Mouse (Mus musculus) intestine, embryonic 16.5 days (tissue): ENCODE data around the gene Fli1. TPM values are rescaled to one million over a fixed set of nuclear protein-coding genes. Genes with fewer than 3 reads are reported as not detected.
A peak's percentile ranks its signal among the peaks of the same experiment; 100 is the strongest.

Experiments used
- ATAC-seq: fragments of 200-750 bp; cut with Nextera tagmentation; 2 replicates; pipeline ENCODE4 v1.8.0; 2017; ENCODE audit warnings: moderate TSS enrichment, moderate library complexity
- H3K27ac ChIP-seq: fragments of 300-500 bp; sonication (generic); 2 replicates; pipeline ENCODE4 v1.5.1; 2014; ENCODE audit warnings: mild to moderate bottlenecking, low read length
- H3K27me3 ChIP-seq: fragments of 300-500 bp; sonication (generic); replicated peaks from 2 replicates; pipeline ENCODE4 v1.6.1; 2014; ENCODE audit warnings: low read length, control low read depth, mixed read lengths; ENCODE audit not compliant: control insufficient read depth, insufficient read depth
- H3K36me3 ChIP-seq: fragments of 300-500 bp; sonication (generic); 2 replicates; pipeline ENCODE4 v1.6.1; 2014; ENCODE audit warnings: low read length, control low read depth; ENCODE audit not compliant: control insufficient read depth, insufficient read depth
- H3K4me1 ChIP-seq: fragments of 300-500 bp; sonication (generic); 2 replicates; pipeline ENCODE4 v1.6.1; 2014; ENCODE audit warnings: low read length, control low read depth, mixed read lengths; ENCODE audit not compliant: control insufficient read depth, insufficient read depth
- H3K4me2 ChIP-seq: fragments of 300-500 bp; sonication (generic); 2 replicates; pipeline ENCODE4 v1.6.1; 2014; ENCODE audit warnings: low read depth, low read length, control low read depth
- H3K4me3 ChIP-seq: fragments of 300-500 bp; sonication (generic); 2 replicates; pipeline ENCODE4 v1.5.1; 2014; ENCODE audit warnings: mild to moderate bottlenecking, low read length
- H3K9ac ChIP-seq: fragments of 300-500 bp; sonication (generic); 2 replicates; pipeline ENCODE4 v1.6.1; 2014; ENCODE audit warnings: low read depth, low read length
- H3K9me3 ChIP-seq: fragments of 300-500 bp; sonication (generic); 2 replicates; pipeline ENCODE4 v1.6.1; 2016; ENCODE audit warnings: low read length, control low read depth; ENCODE audit not compliant: control insufficient read depth
- WGBS: fragments of 180-500 bp; shearing (Covaris S2); extraction: QIAGEN DNeasy Blood & Tissue Kit; methylation state at CpG from one replicate; pipeline ENCODE4 v1.1.7; 2014; 5-methylcytosine and 5-hydroxymethylcytosine counted together
- polyA plus RNA-seq: library from polyadenylated mRNA; unstranded; fragments of >200 nt; fragmentation: Nextera tagmentation; extraction: Ambion mirVana; gene quantifications from 2 replicates; pipeline ENCODE4 v1.2.1, GENCODE M21; 2015

Gene Fli1
- polyA plus RNA-seq, 1 experiment from 2014 or later: 10.1 TPM

DNA sequence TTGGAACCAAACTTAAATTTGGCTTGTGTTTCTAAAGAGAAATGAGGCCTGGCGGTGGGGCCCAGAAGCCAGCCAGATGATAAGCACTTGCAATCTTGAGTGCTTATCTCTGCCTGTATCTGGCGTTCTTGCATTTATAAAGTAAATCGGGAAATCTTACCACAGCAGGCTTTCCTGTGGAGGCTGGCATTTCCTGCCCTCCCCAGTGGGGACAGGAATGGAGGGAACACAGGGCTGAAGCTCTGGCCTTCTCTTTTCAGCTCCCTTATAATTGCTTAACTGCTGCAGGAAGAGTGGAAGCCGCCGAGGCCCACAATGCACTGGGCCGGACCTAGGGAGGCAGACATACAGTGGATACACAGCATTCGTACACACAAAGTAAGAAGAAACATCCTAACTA is 13.7 kb upstream of the Fli1 start:
- Histone ChIP-seq H3K27ac (no peak overlapping the region), H3K36me3 (no peaks in the 10 kb centered on the region)
- 64% methylated on average over 7 of the region's 7 CpGs for WGBS

DNA sequence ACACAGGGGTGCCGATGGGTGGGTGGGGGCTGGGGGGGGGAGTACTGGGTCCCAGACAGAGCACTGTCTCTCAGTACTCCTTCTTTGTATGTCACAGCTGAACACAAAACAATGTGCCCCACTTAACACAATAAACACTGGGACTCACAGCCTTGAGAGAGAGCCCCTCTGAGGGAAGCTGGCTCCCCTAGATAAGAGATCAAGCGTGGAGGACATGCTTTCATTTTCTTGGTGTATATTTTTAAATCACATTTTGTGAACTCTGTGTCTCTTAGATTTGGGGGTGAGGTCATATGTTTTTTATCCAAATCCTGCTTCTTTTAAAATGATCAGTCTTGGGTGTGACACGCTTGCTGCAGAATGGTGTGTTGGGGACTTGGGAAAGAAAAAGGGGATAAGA is 12.6 kb upstream of the Fli1 start:
- Histone ChIP-seq H3K4me1 (peaks cover 3% of the 10 kb centered on the region; the same call in 1 of the 2 replicates), H3K9me3 (no peaks in the 10 kb centered on the region), H3K4me2 (no peak overlapping the region), H3K36me3 (no peaks in the 10 kb centered on the region), H3K27ac (no peak overlapping the region), H3K27me3 (no peaks in the 10 kb centered on the region), H3K4me3 (no peak overlapping the region), H3K9ac (no peak overlapping the region)
- ATAC-seq: no peak
- 91% methylated on average over 3 of the region's 3 CpGs for WGBS

More for the DNA sequence above, 13.7 kb upstream of the Fli1 start:
- H3K4me1 ChIP-seq: no peaks in the 10 kb centered on the region
- no peaks in the 10 kb centered on the region for H3K9me3 ChIP-seq
- no peak overlapping the region for H3K4me2 ChIP-seq
- no peak for ATAC-seq
- H3K4me3 ChIP-seq: no peak overlapping the region
- no peak overlapping the region for H3K9ac ChIP-seq
- H3K27me3 ChIP-seq: no peaks in the 10 kb centered on the region

- Histone ChIP-seq H3K27ac (no peak overlapping the region), H3K27me3 (peaks cover 6% of the 10 kb centered on the region), H3K4me2 (no peak overlapping the region), H3K36me3 (no peaks in the 10 kb centered on the region), H3K4me3 (no peak overlapping the region), H3K9me3 (no peaks in the 10 kb centered on the region), H3K4me1 (peaks cover 12% of the 10 kb centered on the region), H3K9ac (no peak overlapping the region)
- ATAC-seq: no peak
- WGBS: 11% methylated on average over 10 of the region's 10 CpGs
Observed at GRCm38 (mm10) chr9:32550541-32550940, 7.9 kb upstream of the Fli1 start.

DNA sequence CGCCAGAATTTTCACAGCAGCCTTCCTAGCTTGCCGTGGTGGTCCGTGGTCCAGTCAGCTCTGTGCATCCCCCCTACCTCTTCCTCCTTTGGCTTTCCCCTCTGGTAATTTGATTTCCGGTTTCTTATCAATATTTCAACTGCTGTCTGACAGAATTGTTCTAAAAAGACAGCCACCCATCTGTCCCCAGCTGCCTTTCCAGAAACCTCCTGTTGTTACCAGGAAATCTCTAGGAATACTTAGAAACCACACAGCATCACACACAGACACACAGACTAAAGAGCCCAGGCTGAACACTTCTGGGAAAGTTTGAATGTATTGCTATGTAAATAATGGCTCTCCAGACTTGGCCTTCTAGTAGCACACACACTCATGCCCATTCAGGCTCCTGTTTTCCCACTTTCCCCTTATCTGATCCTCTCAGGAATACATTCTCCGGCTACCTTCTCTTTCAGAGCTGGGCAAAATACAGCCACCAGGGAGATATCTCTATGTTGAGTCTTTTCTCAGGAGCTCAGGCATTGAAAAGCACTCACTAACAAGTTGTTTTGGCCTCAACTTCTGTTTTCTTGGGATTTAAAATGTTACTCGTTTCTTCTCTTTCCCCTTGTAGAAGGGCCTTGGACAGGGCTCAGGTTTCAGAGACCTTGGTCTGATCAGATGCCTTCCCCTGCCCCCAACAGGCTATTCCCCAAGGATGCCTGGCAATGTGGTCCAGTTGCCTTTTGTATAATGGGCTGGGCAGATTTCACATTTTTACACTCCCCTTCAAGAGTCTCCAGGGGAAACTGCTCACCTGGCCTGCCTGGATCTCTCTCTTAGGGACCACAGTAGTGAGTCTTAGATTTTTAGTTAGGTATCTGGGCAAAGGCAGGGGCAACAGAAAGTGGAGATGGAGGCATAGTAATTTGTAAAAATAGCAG is 7.1 kb upstream of the Fli1 start:
- no peak overlapping the region for H3K4me3 ChIP-seq
- H3K4me2 ChIP-seq: no peak overlapping the region
- peaks cover 9% of the 10 kb centered on the region for H3K27me3 ChIP-seq
- H3K36me3 ChIP-seq: no peaks in the 10 kb centered on the region
- H3K9me3 ChIP-seq: no peaks in the 10 kb centered on the region
- WGBS: 13% methylated on average over 6 of the region's 6 CpGs
- peaks cover 20% of the 10 kb centered on the region for H3K4me1 ChIP-seq
- no peak overlapping the region for H3K9ac ChIP-seq
- peak; percentile 48; the same call in 1 of the 2 replicates for ATAC-seq
- H3K27ac ChIP-seq: no peak overlapping the region

DNA sequence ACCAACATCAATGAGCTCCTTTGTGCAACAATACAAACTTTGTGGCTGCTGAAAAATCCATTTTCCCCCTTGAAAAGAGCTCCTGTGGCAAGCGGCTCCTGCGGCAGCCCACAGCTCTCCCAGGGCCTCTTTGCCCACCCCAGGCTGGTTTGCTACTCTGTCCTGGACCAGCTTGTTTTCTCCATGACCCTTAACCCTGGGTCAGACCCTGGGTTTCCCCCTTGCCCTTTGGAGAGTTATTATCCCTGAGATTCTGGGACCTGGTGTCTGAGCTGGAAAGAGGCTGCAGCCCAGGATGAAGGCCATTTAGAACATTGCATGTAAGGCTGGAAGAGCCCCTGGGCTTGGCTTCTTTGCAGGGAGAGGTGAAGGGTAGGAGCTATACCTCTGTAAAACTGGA is 4.1 kb upstream of the Fli1 start:
- no peak overlapping the region for H3K4me2 ChIP-seq
- WGBS: 57% methylated on average over 2 of the region's 2 CpGs
- H3K4me1 ChIP-seq: peaks cover 35% of the 10 kb centered on the region
- no peak overlapping the region for H3K4me3 ChIP-seq
- H3K27ac ChIP-seq: no peak overlapping the region
- H3K27me3 ChIP-seq: peaks cover 19% of the 10 kb centered on the region
- H3K9me3 ChIP-seq: no peaks in the 10 kb centered on the region
- H3K36me3 ChIP-seq: no peaks in the 10 kb centered on the region
- H3K9ac ChIP-seq: no peak overlapping the region
- ATAC-seq: no peak

GRCm38 (mm10) chr9:32544731-32545661 is 2.3 kb upstream of the Fli1 start:
- Histone ChIP-seq H3K4me1 (peaks cover 32% of the 10 kb centered on the region), H3K9ac (0 out of 2 replicates have a peak overlapping the region, but pooled peaks have one; percentile 16), H3K4me3 (no peak overlapping the region), H3K36me3 (no peaks in the 10 kb centered on the region), H3K9me3 (no peaks in the 10 kb centered on the region), H3K27ac (no peak overlapping the region), H3K4me2 (peak overlapping the region; percentile 1; the same call in 1 of the 2 replicates), H3K27me3 (peaks cover 29% of the 10 kb centered on the region)
- 6% methylated on average over 40 of the region's 40 CpGs for WGBS
- ATAC-seq: no peak

- no peaks in the 10 kb centered on the region for H3K9me3 ChIP-seq
- ATAC-seq: no peak
- peak overlapping the region; percentile 91; the same call in 1 of the 2 replicates for H3K4me2 ChIP-seq
- H3K27me3 ChIP-seq: peaks cover 29% of the 10 kb centered on the region
- WGBS: 16% methylated on average over 8 of the region's 8 CpGs
- H3K4me1 ChIP-seq: peaks cover 30% of the 10 kb centered on the region
- H3K27ac ChIP-seq: no peak overlapping the region
- H3K4me3 ChIP-seq: no peak overlapping the region
- no peak overlapping the region for H3K9ac ChIP-seq
- H3K36me3 ChIP-seq: no peaks in the 10 kb centered on the region
Observed at GRCm38 (mm10) chr9:32543923-32544575, 1.4 kb upstream of the Fli1 start.

DNA sequence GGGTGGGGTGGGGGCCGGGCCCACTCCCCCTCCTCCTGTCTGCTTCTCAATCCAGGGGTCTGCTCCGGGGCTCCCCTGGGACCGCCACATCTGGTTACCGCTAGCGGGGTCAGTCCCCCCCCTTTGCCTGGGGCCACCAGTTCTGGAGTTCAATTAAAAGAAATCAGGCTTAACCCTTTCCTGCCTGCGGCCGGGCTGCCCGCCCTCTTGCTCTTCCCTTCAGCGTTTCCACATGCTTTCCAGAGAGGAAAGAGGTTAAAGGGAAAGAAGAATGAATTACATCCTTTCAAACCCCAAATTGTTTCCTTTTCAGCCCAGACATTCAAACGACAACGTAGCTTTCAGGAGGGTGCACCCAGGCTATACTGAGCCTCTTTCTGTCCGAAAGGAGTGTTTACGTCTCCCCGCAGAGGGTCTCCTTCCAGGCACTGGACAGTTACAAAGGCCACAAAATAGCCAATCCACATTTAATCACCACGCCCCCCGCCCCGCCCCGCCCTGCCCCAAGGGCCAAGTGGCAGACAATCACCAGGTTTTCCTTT is 450 bp upstream of the Fli1 start:
- Histone ChIP-seq H3K4me1 (peaks cover 30% of the 10 kb centered on the region), H3K9ac (peak overlapping the region; percentile 35; the same call in 1 of the 2 replicates), H3K27ac (0 out of 2 replicates have a peak overlapping the region, but pooled peaks have one; percentile 19), H3K9me3 (no peaks in the 10 kb centered on the region), H3K27me3 (peaks cover 29% of the 10 kb centered on the region), H3K4me2 (peak overlapping the region; percentile 91), H3K4me3 (peak overlapping the region; percentile 40), H3K36me3 (no peaks in the 10 kb centered on the region)
- WGBS: 4% methylated on average over 18 of the region's 18 CpGs
- ATAC-seq: no peak
